Mouse (Mus musculus) G1E (cell line): ENCODE results near the gene Tmem63a.

Experiments used
- CTCF ChIP-seq: IDR thresholded peaks from 2 replicates; pipeline ENCODE4 v1.5.1; 2012; ENCODE audit warnings: low read depth, low read length, inconsistent platforms, mixed read lengths
- GATA1 ChIP-seq: IDR thresholded peaks from 2 replicates; pipeline ENCODE4 v1.6.1; 2012; ENCODE audit warnings: borderline replicate concordance, low read length, inconsistent platforms, mixed read lengths
- GATA2 ChIP-seq: IDR thresholded peaks from 2 replicates; pipeline ENCODE4 v1.6.1; 2012; ENCODE audit warnings: low read depth, low read length, inconsistent platforms, borderline replicate concordance
- POLR2AphosphoS5 ChIP-seq: IDR thresholded peaks from 2 replicates; pipeline ENCODE4 v1.6.1; 2012; ENCODE audit warnings: low read depth, low read length, inconsistent platforms; ENCODE audit not compliant: insufficient replicate concordance
- TAL1 ChIP-seq: conservative IDR thresholded peaks from 2 replicates; pipeline ENCODE4 v1.6.1; 2012; ENCODE audit warnings: low read depth, low read length, inconsistent platforms, mixed read lengths

GRCm38 (mm10) chr1:181011601-181012000 lies 69.5 kb downstream of the Tmem63a start:
- TF ChIP-seq CTCF (no peak), TAL1 (no peak), GATA1 (no peak), POLR2AphosphoS5 (no peak), GATA2 (no peak)
